Mouse (Mus musculus): Measurements from ENCODE around the gene A630076J17Rik.

DNA sequence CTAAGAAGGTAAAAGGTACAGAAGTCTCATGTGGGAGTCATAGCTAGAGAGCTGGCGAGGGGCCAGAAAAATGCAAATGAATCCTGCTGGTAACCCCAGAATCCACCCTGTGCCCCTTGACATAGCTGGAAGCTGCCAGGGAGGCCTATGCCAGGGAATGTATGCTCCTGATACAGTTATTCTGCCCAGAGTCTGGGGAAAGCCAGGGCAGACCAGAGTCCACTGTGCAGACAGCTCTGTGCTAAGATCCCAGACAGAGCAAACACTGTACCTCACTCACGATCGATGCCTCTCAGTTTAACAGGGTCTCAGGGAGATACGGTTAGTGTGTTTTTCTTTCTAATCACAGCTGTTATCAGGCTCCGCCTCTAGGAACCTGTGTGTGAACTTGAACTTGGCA lies 592 bp upstream of the A630076J17Rik start:
- TF ChIP-seq POLR2A (IDR thresholded peaks at IDR 0.05; ENCODE audit: low read depth, low read length) (no peak), CTCF (conservative IDR thresholded peaks at IDR 0.05; ENCODE audit: insufficient read depth, insufficient read length, low read depth, low read length) (no peak)
